Mouse (Mus musculus) brain, embryonic 14.5 days (tissue): ENCODE measurements at regions not wholly inside any gene's neighbourhood (a gene's known extent, or its start where the extent isn't known, plus 50 kb on each side); places are given as distances from the start of the nearest gene placed in this dataset.

ENCODE experiments used
- CTCF ChIP-seq: fragments of 200-500 bp; IDR thresholded peaks from 2 replicates; pipeline ENCODE4 v1.5.1; 2012; ENCODE audit warnings: inconsistent platforms, mild to moderate bottlenecking, moderate library complexity, borderline replicate concordance; ENCODE audit not compliant: insufficient read depth, insufficient read length; ENCODE audit errors: extremely low read depth
- POLR2A ChIP-seq: fragments of 200-500 bp; IDR thresholded peaks from 2 replicates; pipeline ENCODE4 v1.6.1; 2012; ENCODE audit warnings: mild to moderate bottlenecking, inconsistent platforms, borderline replicate concordance; ENCODE audit not compliant: poor library complexity, insufficient read depth, insufficient read length, severe bottlenecking; ENCODE audit errors: extremely low read depth

DNA sequence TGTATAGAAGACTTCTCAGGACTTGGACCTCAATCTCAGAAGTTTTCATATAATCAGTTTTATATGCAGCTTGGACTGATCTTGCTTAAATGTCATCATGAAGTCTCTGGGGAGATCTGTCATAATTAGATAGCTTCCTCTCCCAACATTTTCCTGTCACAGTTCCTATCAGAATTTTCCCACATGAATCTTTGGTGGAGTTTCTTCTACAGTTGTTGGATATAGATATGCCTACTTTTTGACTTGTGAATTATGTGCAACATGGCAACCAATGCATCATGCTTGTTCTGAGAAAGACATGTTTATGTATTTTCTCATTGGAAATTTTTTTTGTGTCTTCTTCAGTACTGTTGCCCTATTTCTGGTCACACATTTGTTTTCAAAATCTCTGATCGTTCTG, 183.5 kb downstream of the Hira start:
- TF ChIP-seq CTCF (no peak), POLR2A (no peak)
